Mouse (Mus musculus) left cerebral cortex, adult 2 months (tissue): ENCODE measurements around the gene Litaf. TPM values are rescaled to one million over a fixed set of nuclear protein-coding genes. Genes with fewer than 3 reads are reported as not detected.
A peak's percentile ranks its signal among the peaks of the same experiment; 100 is the strongest.
"Not testable (repeated sequence)": the region's sequence is repeated elsewhere in the genome, so short reads cannot be mapped to it uniquely, and the experiment has no call there.

Source experiments
- DNase-seq, 2 experiments: peaks; one replicate each; pipeline ENCODE4 v3.0.0; 2021 to 2022; ENCODE audit warnings: low spot score in 2 of 2, mixed read lengths in 1 of 2; ENCODE audit errors: extremely low spot score in 1 of 2
- H3K27ac ChIP-seq: fragments of 200-600 bp; 2 replicates; pipeline ENCODE4 v1.8.1; 2022
- H3K4me3 ChIP-seq: fragments of 200-600 bp; 2 replicates; pipeline ENCODE4 v1.8.1; 2022
- CTCF ChIP-seq: fragments of 200-600 bp; IDR thresholded peaks from 2 replicates; pipeline ENCODE4 v1.8.1; 2022; ENCODE audit warnings: antibody characterized with exemption, mild to moderate bottlenecking, moderate library complexity
- intact Hi-C: fragments of 180-260 bp; cut with DNase I; formaldehyde crosslinking; loops from one replicate; pipeline ENCODE4 v1.15.1; 2025
- total RNA-seq, 2 experiments: library from RNA; stranded (reverse); gene quantifications; 2 replicates each; pipeline ENCODE4 v1.2.3; 2021

The Litaf gene
- total RNA-seq, 2 experiments from 2014 or later = 9.1 to 14.1 TPM

GRCm38 (mm10) chr16:10967013-10967412, 98.9 kb downstream of the Litaf start:
- no peak for DNase-seq
- Histone ChIP-seq H3K27ac (no peak overlapping the region), H3K4me3 (no peak overlapping the region)
- TF ChIP-seq CTCF = no peak
- intact Hi-C loops = no loop called here

DNA sequence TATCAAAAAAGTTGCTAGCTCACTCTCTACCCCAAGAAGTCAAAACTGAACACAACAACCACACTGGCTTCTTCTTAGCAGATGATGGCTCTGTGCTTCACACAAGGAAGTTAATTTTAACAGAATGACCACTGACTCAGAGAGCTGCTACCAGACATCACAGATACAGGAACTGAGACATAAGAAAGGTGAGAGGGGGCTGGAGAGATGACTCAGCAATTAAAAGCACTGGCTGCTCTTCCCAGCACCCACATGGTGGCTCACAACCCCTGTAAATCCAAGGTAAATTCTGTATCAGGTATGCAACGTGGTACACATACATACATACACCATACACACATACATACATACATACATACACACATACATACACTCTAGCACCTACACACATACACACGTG, 100.9 kb downstream of the Litaf start:
- no peak for DNase-seq
- no peak overlapping the region for H3K27ac ChIP-seq
- TF ChIP-seq CTCF = no peak
- H3K4me3 ChIP-seq = no peak overlapping the region
- intact Hi-C loops = no loop called here

DNA sequence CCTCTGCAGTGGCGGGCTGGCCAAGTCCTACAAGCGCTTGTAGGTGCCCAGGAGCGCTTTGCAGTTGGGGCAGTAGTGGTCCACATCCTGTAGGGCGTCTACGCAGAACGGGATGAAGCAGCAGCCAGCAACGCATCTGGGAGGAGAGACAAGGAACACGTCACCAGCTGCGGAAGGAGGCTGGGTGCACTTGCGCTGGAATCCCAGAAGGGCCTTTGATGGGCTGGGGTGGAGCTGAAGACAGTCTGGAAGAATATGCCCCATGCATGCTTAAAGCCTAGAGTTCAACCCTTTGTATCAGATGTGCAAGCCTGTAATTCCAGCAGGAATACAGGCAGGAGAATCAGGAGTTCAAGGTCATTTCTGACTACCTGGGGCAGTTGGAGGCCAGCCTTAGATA, 105.0 kb downstream of the Litaf start:
- DNase-seq = no peak
- no peak for TF ChIP-seq CTCF
- H3K27ac ChIP-seq = no peak overlapping the region
- no peak overlapping the region for H3K4me3 ChIP-seq
- intact Hi-C loops = no loop called here

GRCm38 (mm10) chr16:10958763-10959440, 107.1 kb downstream of the Litaf start:
- no peak overlapping the region for H3K27ac ChIP-seq
- intact Hi-C loops = loop anchor here (5.0 kb wide), 1 partner anchor 82 kb away; no protein-coding TSS in a partner anchor
- TF ChIP-seq CTCF = no peak
- DNase-seq = peak in 1 of 2 experiments; percentile 44
- H3K4me3 ChIP-seq = no peak overlapping the region

- H3K27ac ChIP-seq, H3K4me3 ChIP-seq, DNase-seq: not testable (repeated sequence)
- intact Hi-C loops = loop anchor here (5.0 kb wide), 1 partner anchor 81 kb away; no protein-coding TSS in a partner anchor
Measured at GRCm38 (mm10) chr16:10958307-10958706, 107.7 kb downstream of the Litaf start.

- no peak for TF ChIP-seq CTCF
- DNase-seq = no peak
- intact Hi-C loops = loop anchor here (5.0 kb wide), 1 partner anchor 80 kb away; no protein-coding TSS in a partner anchor
- H3K27ac ChIP-seq = peak overlapping the region; percentile 53; the same call in 1 of the 2 replicates
- H3K4me3 ChIP-seq = no peak overlapping the region
Measured at GRCm38 (mm10) chr16:10957794-10958193, 108.2 kb downstream of the Litaf start.

GRCm38 (mm10) chr16:10956938-10957685, 108.8 kb downstream of the Litaf start:
- Histone ChIP-seq H3K27ac (peak overlapping the region; percentile 53; the same call in 1 of the 2 replicates), H3K4me3 (no peak overlapping the region)
- TF ChIP-seq CTCF = no peak
- peak in 1 of 2 experiments; percentile 44 for DNase-seq
- intact Hi-C loops = loop anchor here (5.0 kb wide), 1 partner anchor 80 kb away; no protein-coding TSS in a partner anchor

GRCm38 (mm10) chr16:10955078-10955477, 110.9 kb downstream of the Litaf start:
- no peak overlapping the region for H3K4me3 ChIP-seq
- peak; percentile 26 to 50 for DNase-seq
- intact Hi-C loops = loop anchor here (5.0 kb wide), 1 partner anchor 78 kb away; no protein-coding TSS in a partner anchor
- TF ChIP-seq CTCF = no peak
- no peak overlapping the region for H3K27ac ChIP-seq

GRCm38 (mm10) chr16:10952881-10953280, 113.1 kb downstream of the Litaf start:
- DNase-seq = no peak
- Histone ChIP-seq H3K4me3 (no peak overlapping the region), H3K27ac (no peak overlapping the region)
- no peak for TF ChIP-seq CTCF
- intact Hi-C loops = loop anchor here (5.0 kb wide), 1 partner anchor 79 kb away; no protein-coding TSS in a partner anchor

DNA sequence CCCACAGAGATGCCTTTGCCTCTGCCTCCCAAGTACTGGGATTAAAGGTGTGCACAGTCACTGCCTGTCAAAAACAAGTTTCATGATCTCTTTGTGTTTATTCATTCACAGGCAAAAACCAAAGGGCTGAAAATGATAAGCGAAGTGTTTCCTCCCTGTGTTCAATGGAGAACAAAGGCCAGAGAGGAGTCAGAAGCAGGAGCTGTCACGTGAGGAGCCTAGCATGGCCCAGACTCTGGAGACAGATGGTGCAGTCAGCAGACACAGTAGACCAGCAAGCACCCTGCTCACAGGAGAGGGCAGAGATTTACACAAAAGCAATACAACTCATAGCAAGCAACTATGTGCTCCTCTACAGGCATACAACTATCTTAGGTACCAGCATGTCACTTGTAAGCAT, 113.9 kb downstream of the Litaf start:
- TF ChIP-seq CTCF = no peak
- Histone ChIP-seq H3K4me3 (no peak overlapping the region), H3K27ac (no peak overlapping the region)
- intact Hi-C loops = loop anchor here (5.0 kb wide), 1 partner anchor 80 kb away; no protein-coding TSS in a partner anchor
- DNase-seq = no peak

DNA sequence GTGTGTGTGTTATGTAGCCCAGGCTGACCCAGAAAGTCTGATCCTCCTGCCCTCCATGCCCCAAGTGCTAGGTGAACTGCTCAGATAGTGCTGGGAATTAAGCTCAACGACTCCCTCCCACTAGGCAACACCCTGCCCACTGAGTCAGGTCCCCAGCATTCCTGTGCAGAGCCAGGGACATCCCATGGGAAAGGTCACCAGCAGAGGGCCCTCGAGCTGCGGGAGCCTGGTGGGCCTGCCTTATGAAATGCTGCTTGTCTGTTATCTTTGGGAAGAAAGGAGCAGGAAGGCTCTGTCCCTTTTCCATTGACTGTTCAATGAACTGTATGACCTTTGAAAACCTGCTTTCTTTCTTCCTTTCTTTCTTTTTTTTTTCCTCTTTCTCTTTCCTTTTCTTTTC, 114.4 kb downstream of the Litaf start:
- no peak for DNase-seq
- TF ChIP-seq CTCF = peak; percentile 56
- no peak overlapping the region for H3K4me3 ChIP-seq
- no peak overlapping the region for H3K27ac ChIP-seq
- intact Hi-C loops = loop anchor here (2.0 to 5.0 kb wide), 2 partner anchors 45 to 81 kb away; no protein-coding TSS in a partner anchor

DNA sequence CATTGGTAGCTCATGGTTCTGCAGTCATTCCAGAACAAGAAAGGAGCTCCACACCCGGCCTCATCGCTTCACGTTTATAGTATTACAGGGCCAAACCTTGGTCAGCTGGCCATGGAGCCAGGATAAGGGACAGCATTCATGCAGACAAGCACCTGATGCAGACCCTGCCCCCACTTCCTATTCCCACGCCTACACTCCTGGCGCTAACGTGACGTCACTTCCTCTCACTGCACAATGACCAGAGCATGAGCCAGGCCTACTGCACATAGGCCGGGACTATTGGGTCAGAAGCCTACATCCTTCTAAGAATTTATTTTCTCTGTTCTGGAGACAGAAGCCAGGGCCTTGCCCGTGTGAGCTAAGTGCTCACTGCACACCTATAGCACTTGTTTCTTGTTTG, 115.4 kb downstream of the Litaf start:
- Histone ChIP-seq H3K4me3 (no peak overlapping the region), H3K27ac (no peak overlapping the region)
- no peak for DNase-seq
- TF ChIP-seq CTCF = no peak
- intact Hi-C loops = loop anchor here (2.0 to 5.0 kb wide), 2 partner anchors 46 to 82 kb away; no protein-coding TSS in a partner anchor
